Mouse (Mus musculus) hindbrain, embryonic 14.5 days (tissue): ENCODE results near the gene Tmem132b. TPM values are rescaled to one million over a fixed set of nuclear protein-coding genes. Genes with fewer than 3 reads are reported as not detected.

Source experiments
- ATAC-seq: fragments of 200-750 bp; cut with Nextera tagmentation; 2 replicates; pipeline ENCODE4 v1.8.0; 2017; ENCODE audit warnings: moderate number of reproducible peaks, mild to moderate bottlenecking, moderate TSS enrichment, moderate library complexity; ENCODE audit not compliant: low FRiP score
- DNase-seq: peaks from one replicate; pipeline ENCODE4 v3.0.0-alpha.2; 2015; ENCODE audit warnings: low spot score
- H3K27ac ChIP-seq: fragments of 300-500 bp; sonication (generic); 2 replicates; pipeline ENCODE4 v1.5.1; 2014; ENCODE audit warnings: mild to moderate bottlenecking, moderate library complexity
- H3K27me3 ChIP-seq: fragments of 300-500 bp; sonication (generic); 2 replicates; pipeline ENCODE4 v1.6.1; 2014; ENCODE audit warnings: mild to moderate bottlenecking, low read length, mixed read lengths; ENCODE audit not compliant: control insufficient read depth, insufficient read depth
- H3K36me3 ChIP-seq: fragments of 300-500 bp; sonication (generic); replicated peaks from 2 replicates; pipeline ENCODE4 v1.6.1; 2014; ENCODE audit not compliant: control insufficient read depth, insufficient read depth
- H3K4me1 ChIP-seq: fragments of 300-500 bp; sonication (generic); replicated peaks from 2 replicates; pipeline ENCODE4 v1.6.1; 2014; ENCODE audit warnings: antibody characterized with exemption, low read length, mixed read lengths; ENCODE audit not compliant: control insufficient read depth, insufficient read depth
- H3K4me2 ChIP-seq: fragments of 300-500 bp; sonication (generic); replicated peaks from 2 replicates; pipeline ENCODE4 v1.6.1; 2014; ENCODE audit warnings: mild to moderate bottlenecking, moderate library complexity
- H3K4me3 ChIP-seq: fragments of 300-500 bp; sonication (generic); replicated peaks from 2 replicates; pipeline ENCODE4 v1.5.1; 2014; ENCODE audit warnings: mild to moderate bottlenecking, low read length
- H3K9ac ChIP-seq: fragments of 300-500 bp; sonication (generic); 2 replicates; pipeline ENCODE4 v1.6.1; 2014
- H3K9me3 ChIP-seq: fragments of 300-500 bp; sonication (generic); 2 replicates; pipeline ENCODE4 v1.6.1; 2016; ENCODE audit warnings: low read length; ENCODE audit not compliant: control insufficient read depth
- WGBS: fragments of 180-500 bp; shearing (Covaris S2); extraction: QIAGEN DNeasy Blood & Tissue Kit; methylation state at CpG from one replicate; pipeline ENCODE4 v1.1.7; 2014; 5-methylcytosine and 5-hydroxymethylcytosine counted together
- polyA plus RNA-seq: library from polyadenylated mRNA; unstranded; fragments of >200 nt; fragmentation: Nextera tagmentation; extraction: Ambion mirVana; gene quantifications from 2 replicates; pipeline ENCODE4 v1.2.1, GENCODE M21; 2014

Tmem132b gene
- polyA plus RNA-seq, 1 experiment from 2014 or later: 6.3 TPM

DNA sequence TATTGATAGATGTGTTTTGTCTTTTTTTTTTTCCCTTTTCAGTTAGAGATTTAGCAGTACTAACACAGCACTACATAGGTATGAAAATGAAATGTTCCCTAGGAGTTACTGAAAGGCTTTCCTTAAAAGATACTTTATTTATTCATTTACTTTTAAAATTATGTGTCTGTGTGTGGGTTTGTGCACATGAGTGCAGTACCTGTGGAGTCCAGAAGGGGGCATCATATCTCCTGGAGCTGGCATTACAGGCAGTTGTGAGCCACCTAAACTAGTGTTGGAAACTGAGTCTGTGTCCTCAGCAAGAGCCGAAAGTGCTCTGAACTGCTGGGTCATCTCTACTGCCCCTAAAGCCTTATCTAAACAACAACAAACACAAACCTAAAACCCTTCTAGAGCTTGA, 261.1 kb downstream of the Tmem132b start:
- Histone ChIP-seq H3K27ac (no peak overlapping the region), H3K4me2 (no peak overlapping the region), H3K27me3 (no peaks in the 10 kb centered on the region), H3K4me3 (no peak overlapping the region), H3K4me1 (no peaks in the 10 kb centered on the region), H3K9me3 (no peaks in the 10 kb centered on the region), H3K36me3 (no peaks in the 10 kb centered on the region), H3K9ac (no peak overlapping the region)
- WGBS: 100% methylated on average over 1 of the region's 1 CpGs
- ATAC-seq: no peak
- DNase-seq: no peak

DNA sequence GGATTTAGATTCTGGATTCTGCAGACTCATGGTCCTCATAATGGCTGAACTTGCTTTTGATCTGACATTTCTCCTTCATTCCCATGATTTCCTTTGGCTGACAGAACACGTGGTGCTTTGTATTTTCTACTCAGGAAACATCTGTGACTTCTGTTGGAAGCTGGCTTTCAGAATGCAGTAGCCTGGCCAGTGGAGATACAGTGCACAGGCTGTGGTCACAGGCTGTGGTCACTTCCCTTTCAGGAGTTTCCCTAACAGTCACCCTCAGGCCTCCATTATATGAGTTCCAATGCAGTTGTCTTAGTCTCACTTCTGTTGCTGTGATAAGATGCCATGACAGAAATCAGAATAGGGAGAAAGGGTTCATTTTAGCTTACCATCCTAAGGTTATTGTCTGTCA, 262.7 kb downstream of the Tmem132b start:
- no peaks in the 10 kb centered on the region for H3K9me3 ChIP-seq
- no peak overlapping the region for H3K4me2 ChIP-seq
- no peaks in the 10 kb centered on the region for H3K27me3 ChIP-seq
- WGBS: 72% methylated on average over 1 of the region's 1 CpGs
- H3K4me1 ChIP-seq: no peaks in the 10 kb centered on the region
- H3K4me3 ChIP-seq: no peak overlapping the region
- no peak for DNase-seq
- H3K9ac ChIP-seq: no peak overlapping the region
- ATAC-seq: no peak
- H3K27ac ChIP-seq: no peak overlapping the region
- no peaks in the 10 kb centered on the region for H3K36me3 ChIP-seq

- H3K27ac ChIP-seq: no peak overlapping the region
- no peak overlapping the region for H3K9ac ChIP-seq
- no peaks in the 10 kb centered on the region for H3K36me3 ChIP-seq
- no peak overlapping the region for H3K4me2 ChIP-seq
- WGBS: 38% methylated on average over 5 of the region's 5 CpGs
- no peaks in the 10 kb centered on the region for H3K4me1 ChIP-seq
- H3K27me3 ChIP-seq: no peaks in the 10 kb centered on the region
- ATAC-seq (no peak), DNase-seq (no peak)
- no peaks in the 10 kb centered on the region for H3K9me3 ChIP-seq
- no peak overlapping the region for H3K4me3 ChIP-seq
These were observed 268.0 kb downstream of the Tmem132b start for GRCm38 (mm10) chr5:125799622-125800021.

DNA sequence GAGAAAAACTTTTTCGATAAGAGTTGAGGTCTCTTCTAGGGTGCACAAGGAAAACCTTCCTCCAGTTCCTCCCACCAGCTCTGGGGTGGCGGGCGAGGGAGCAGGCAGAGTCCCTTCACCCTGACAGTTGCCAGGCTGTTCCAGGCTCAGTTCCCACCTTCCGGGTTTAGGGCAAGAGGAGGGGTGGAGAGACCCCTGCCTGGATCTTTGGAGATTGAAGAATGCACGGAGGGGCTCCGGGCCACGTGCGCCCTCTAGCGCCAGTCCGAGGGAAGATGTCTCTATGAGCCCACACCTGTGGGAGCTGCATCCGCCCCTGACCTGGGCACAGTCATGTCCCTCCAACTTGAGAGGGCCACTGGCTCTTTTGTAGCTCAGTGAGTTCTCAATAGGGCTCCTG, 268.5 kb downstream of the Tmem132b start:
- Histone ChIP-seq H3K4me1 (no peaks in the 10 kb centered on the region), H3K36me3 (no peaks in the 10 kb centered on the region), H3K4me3 (no peak overlapping the region), H3K27me3 (no peaks in the 10 kb centered on the region), H3K4me2 (no peak overlapping the region), H3K27ac (no peak overlapping the region), H3K9ac (no peak overlapping the region), H3K9me3 (no peaks in the 10 kb centered on the region)
- no peak for ATAC-seq
- 17% methylated on average over 11 of the region's 11 CpGs for WGBS
- no peak for DNase-seq

DNA sequence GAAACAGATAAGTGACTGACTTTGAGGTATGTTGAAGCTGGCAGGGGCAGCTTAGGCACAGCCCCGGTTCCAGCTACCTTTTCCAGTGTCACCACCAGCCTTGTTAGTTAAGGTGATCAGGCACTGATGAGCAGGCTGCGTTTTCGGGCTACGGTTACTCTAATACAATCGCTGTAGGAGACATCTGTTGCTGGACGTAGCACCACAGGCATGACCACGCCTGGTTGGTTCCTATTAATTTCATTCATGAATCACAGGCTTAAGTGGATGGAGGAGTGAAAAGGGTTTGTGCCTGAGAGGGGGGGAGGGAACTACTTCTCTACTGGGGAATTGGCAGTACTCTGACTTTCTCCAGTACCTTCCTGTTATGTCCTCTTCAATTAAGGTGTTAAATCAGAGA, 271.2 kb downstream of the Tmem132b start:
- no peaks in the 10 kb centered on the region for H3K4me1 ChIP-seq
- DNase-seq: no peak
- whole genome bisulfite sequencing: 53% methylated on average over 7 of the region's 7 CpGs
- H3K27me3 ChIP-seq: no peaks in the 10 kb centered on the region
- H3K4me3 ChIP-seq: no peak overlapping the region
- no peak overlapping the region for H3K4me2 ChIP-seq
- no peak overlapping the region for H3K27ac ChIP-seq
- H3K36me3 ChIP-seq: no peaks in the 10 kb centered on the region
- H3K9ac ChIP-seq: no peak overlapping the region
- H3K9me3 ChIP-seq: no peaks in the 10 kb centered on the region
- ATAC-seq: no peak

DNA sequence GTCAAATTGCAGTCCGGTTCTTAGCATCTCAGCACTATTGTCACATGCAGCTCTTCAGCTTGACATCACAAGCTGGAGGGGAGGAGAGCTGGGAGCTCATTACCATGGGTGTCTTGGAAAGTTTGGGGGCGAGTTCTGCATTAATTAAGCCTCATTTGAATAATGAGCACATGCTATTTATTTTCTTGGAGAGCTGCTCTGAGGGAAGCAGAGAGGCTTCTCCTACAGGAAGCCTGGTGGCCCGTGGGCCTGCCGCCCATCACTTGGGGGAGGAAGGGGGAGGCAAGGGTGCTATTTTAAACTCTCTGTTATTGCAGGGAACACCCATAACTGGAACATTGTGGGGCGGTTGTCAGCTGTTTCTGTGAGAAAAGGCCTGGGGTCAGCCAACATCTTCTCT, 273.8 kb downstream of the Tmem132b start:
- H3K9ac ChIP-seq: no peak overlapping the region
- no peak overlapping the region for H3K27ac ChIP-seq
- DNase-seq (no peak), ATAC-seq (no peak)
- no peaks in the 10 kb centered on the region for H3K27me3 ChIP-seq
- no peak overlapping the region for H3K4me2 ChIP-seq
- 42% methylated on average over 5 of the region's 5 CpGs for WGBS
- no peaks in the 10 kb centered on the region for H3K4me1 ChIP-seq
- no peak overlapping the region for H3K4me3 ChIP-seq
- no peaks in the 10 kb centered on the region for H3K36me3 ChIP-seq
- H3K9me3 ChIP-seq: no peaks in the 10 kb centered on the region

DNA sequence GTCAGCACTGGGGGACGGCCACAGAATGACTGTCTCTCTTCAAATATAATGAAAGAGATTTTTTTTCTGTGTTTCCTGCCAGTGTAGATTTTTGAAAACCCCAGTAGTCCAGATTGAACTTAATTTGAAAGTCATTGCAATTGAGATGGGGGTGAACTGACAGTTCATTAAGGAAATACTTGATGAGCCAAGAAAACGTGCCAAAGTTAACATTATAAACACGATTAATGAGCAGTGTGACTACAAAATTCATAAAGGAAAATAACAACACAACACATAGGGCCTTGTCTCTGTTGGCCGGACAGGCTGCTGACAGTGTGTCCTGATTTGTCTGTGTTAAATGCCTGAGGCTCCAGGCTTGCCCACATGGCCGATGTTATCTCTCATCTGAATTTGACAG, 276.3 kb downstream of the Tmem132b start:
- H3K4me1 ChIP-seq: no peaks in the 10 kb centered on the region
- no peak for ATAC-seq
- WGBS: 77% methylated on average over 5 of the region's 5 CpGs

DNA sequence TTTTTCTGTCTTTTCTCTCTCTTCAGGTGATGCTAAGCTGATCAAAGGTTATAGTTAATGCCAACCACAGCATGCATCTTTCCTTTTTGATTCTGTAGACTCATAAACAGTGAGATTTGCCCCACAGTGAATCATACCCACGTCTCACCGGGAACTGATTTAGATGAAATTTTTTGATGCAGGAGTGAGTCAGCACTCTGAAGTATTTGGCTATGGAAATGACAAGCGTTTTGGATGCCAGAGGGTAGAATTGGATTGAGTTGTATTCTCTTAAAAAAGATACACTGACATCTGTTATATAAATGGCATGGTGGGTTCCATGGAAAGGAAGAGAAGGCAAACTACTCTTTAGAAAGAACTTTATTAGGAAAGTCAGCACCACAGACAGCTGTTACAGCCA, 297.8 kb downstream of the Tmem132b start:
- no peak overlapping the region for H3K27ac ChIP-seq
- 89% methylated on average over 3 of the region's 3 CpGs for WGBS
- no peaks in the 10 kb centered on the region for H3K27me3 ChIP-seq
- no peaks in the 10 kb centered on the region for H3K36me3 ChIP-seq
- no peaks in the 10 kb centered on the region for H3K9me3 ChIP-seq
- no peaks in the 10 kb centered on the region for H3K4me1 ChIP-seq
- DNase-seq: no peak
- no peak overlapping the region for H3K9ac ChIP-seq
- ATAC-seq: no peak
- no peak overlapping the region for H3K4me2 ChIP-seq
- H3K4me3 ChIP-seq: no peak overlapping the region

More for the DNA sequence above, 276.3 kb downstream of the Tmem132b start:
- H3K9me3 ChIP-seq: 0 out of 2 replicates have a peak, but pooled peaks cover 5% of the 10 kb centered on the region
- no peak overlapping the region for H3K4me3 ChIP-seq
- H3K27me3 ChIP-seq: no peaks in the 10 kb centered on the region
- H3K27ac ChIP-seq: no peak overlapping the region
- no peak for DNase-seq
- no peak overlapping the region for H3K4me2 ChIP-seq
- H3K36me3 ChIP-seq: no peaks in the 10 kb centered on the region
- no peak overlapping the region for H3K9ac ChIP-seq

DNA sequence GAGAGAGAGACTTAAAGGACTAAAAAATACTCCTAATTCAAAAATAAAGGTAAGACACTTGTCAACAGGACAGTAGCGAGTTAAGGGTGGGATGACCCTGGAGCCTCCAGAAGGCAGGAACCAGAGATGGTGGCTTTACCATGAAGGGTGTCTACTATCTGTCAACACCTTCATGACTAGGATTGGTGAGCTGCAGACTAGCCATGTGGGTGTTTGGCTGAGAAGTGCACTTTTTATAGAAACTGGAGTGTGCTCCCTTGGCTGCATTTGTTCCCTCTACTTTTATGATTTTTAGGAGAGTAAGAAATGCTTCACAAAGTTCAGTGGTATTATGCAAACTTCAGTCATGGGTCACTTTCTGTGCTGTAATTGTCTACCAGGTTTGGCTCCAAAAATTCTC, 304.3 kb downstream of the Tmem132b start:
- H3K4me2 ChIP-seq: no peak overlapping the region
- no peak overlapping the region for H3K4me3 ChIP-seq
- DNase-seq: no peak
- H3K36me3 ChIP-seq: no peaks in the 10 kb centered on the region
- H3K4me1 ChIP-seq: no peaks in the 10 kb centered on the region
- no peak overlapping the region for H3K9ac ChIP-seq
- 95% methylated on average over 1 of the region's 1 CpGs for WGBS
- no peaks in the 10 kb centered on the region for H3K27me3 ChIP-seq
- no peak for ATAC-seq
- H3K27ac ChIP-seq: no peak overlapping the region
- H3K9me3 ChIP-seq: no peaks in the 10 kb centered on the region

DNA sequence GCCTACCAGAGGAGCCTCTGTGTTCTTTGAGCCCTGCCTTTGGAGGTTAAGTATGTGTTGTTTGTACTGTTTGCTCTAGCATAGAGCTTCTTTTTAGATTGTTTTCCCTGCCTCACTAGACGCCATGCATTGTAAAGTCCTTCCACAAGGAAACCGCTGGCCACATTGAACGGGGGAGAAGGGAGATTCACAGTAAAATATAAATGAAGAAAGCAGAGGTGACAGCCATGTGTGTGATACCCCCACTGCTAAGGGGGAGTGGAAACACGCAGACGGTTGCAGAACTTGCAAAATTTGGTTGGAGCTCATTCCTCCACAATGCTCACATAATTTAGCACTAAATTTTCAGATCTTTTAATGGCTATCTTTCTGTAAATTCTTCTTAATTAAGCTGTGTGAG, 305.2 kb downstream of the Tmem132b start:
- Histone ChIP-seq H3K9me3 (no peaks in the 10 kb centered on the region), H3K9ac (no peak overlapping the region), H3K27me3 (no peaks in the 10 kb centered on the region), H3K4me2 (no peak overlapping the region), H3K4me3 (no peak overlapping the region), H3K27ac (no peak overlapping the region), H3K4me1 (no peaks in the 10 kb centered on the region), H3K36me3 (no peaks in the 10 kb centered on the region)
- WGBS: 78% methylated on average over 5 of the region's 5 CpGs
- DNase-seq (no peak), ATAC-seq (no peak)
